Mouse (Mus musculus): Measurements from ENCODE around the gene Lcp1. TPM values are rescaled to one million over a fixed set of nuclear protein-coding genes. Genes with fewer than 3 reads are reported as not detected.

Gene Lcp1
- total RNA-seq, 2 experiments from 2014 or later, result 19.9 to 22.8 TPM

DNA sequence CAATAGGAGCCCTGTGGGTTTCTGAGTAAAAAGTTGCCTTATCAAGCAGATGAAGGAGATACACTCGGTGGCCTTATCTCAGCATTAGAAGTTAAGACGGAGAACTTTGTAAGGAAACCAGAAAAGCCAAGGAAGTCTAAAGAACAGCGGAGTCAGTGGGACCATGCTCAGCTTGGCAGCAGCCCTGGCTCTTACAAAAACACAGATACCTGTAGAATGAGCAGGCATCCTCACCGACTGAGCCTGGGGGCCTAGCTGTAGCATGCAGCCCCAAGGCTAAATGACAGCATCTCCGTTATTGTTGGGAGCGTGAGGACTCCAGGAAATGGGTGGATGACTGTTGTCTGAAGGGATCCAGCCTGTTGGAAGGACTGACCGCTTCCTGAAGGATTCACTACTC, 44.9 kb downstream of the Lcp1 start:
- DNase-seq (ENCODE audit: low spot score in 2 of 2), result no peak

DNA sequence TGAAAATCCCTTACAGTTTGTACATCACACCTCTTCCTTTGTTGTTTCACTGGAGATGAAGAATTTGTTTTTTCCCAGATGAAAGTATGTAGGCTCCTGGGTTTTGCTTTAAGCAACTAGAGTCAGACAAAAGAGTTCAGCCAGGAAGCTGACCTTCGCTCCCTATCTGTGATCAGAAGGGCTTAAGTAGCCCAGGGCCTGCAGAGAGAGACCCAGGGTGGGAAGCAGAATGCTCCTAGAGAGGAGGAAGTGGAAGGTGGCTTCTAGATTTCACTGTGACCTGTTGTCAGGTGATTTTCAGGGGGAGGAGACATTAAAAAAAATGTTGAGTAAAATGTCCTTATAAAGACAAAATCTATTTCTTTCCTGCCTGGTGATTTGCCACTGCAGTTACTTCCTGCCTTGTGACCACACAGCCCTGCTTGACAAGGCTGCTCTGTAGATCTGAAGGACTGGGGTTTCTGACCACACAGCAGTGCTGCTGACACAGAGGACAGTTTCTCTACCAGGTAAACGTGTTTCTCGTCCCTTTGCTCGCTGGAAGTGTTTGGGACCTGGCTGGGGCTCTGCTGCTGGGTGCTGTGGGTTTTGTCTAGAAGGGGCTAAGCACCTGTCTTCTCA, 45.6 kb downstream of the Lcp1 start:
- DNase-seq (ENCODE audit: low spot score in 2 of 2), result no peak

DNA sequence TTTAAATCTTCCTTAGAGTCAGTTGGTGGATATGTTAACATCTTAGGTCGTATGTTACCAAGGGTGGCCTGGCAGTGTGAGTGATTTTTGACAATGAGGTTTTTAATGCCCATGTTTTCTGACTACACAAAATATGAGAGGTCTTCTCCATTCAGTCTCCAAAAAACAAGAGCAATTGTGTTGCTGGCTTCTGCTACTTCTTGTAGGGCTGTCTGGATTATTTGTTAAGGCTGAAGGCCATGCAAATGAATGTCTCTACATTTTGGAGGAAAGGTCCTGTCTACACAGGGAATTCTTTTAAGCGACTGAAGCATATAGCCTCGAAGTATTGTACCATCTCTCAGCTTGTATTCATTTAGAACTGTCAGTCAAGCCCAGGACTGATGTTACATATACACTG, 46.5 kb downstream of the Lcp1 start:
- no peak for DNase-seq (ENCODE audit: low spot score in 2 of 2)

DNA sequence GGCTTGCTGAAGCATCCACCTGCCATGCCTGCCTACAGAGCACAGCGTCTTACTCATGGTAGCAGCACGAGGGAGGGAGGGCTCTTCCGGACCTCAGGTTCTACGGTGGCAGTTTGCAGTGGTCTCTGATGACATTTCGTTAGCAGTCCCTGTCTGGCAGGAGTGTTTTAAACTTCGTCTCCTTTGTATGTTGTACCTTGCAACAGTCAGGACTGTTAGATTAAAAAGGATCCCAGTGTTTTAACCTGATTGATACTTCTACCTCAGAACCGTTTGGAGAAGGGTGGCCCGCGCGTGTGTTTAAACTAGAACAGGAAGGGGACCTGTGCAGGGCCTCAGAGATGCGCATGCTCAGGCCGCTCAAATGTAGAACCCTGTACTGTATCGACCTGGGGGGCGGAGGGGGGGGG, 47.5 kb downstream of the Lcp1 start:
- no peak for DNase-seq (ENCODE audit: low spot score in 2 of 2)

GRCm38 (mm10) chr14:75178801-75179211, 47.9 kb downstream of the Lcp1 start:
- no peak for DNase-seq (ENCODE audit: low spot score in 2 of 2)

- DNase-seq (ENCODE audit: low spot score in 2 of 2), result no peak
These were observed 48.5 kb downstream of the Lcp1 start for GRCm38 (mm10) chr14:75179255-75179963.

- no peak for DNase-seq (ENCODE audit: low spot score in 2 of 2)
These were observed 49.7 kb downstream of the Lcp1 start for GRCm38 (mm10) chr14:75180551-75180978.

DNA sequence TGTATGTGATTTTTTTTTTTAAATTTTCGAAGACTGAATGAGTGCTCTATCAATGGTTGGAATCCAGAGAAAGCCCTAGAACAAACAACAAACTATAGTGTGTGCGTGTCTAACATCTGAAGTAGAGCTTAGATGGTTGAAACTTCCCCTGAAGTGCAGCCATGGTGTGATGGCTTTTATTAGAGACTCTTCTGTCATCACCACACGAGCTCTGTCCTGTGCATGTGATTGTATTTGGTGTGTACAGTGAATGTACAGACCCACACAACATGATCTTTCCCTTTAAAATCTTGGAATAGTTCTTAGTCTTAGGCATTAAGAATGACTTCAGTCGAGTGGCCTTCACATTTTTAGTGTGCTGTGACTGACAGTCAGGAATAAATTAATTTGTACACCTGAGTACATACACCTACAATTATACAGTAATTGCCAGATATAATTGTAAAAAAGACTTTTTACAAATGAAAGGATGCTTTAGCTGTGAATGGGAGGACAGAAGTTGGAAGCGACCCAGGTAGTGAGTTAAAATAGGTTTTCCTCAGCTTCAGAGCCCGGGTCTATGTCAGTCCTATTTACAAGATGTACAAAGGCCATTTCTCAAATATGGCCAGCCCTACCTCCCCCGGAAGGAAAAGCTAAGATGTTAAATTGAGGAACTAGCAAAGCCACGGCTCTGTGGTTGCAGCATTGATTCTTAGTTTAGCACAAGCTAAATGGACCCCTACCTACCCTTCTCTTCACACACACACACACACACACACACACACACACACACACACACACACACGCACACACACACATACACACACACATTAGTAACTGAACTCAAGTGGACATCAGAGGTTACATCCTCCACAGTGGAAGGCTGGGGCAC, 50.4 kb downstream of the Lcp1 start:
- no peak for DNase-seq (ENCODE audit: low spot score in 2 of 2)

DNA sequence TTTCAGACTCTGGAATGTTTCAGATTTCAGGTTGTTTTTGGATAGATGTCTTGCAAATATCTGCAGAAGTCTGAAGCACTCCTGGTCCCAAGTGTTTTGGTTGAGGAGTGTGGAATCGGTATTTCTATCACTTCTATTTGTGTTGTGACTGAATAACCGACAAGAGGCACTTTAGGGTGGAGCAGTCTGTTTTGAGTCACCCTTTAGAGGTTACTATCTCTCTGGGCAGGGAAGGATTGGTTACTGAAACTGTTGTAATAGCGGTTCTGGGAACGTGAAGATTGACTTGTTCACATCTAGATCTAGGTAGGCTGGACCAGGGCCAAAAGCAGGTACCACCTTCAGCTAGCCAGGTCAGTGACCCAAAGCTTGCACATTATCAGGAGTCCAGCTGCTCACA, 51.5 kb downstream of the Lcp1 start:
- DNase-seq (ENCODE audit: low spot score in 2 of 2), result no peak

DNA sequence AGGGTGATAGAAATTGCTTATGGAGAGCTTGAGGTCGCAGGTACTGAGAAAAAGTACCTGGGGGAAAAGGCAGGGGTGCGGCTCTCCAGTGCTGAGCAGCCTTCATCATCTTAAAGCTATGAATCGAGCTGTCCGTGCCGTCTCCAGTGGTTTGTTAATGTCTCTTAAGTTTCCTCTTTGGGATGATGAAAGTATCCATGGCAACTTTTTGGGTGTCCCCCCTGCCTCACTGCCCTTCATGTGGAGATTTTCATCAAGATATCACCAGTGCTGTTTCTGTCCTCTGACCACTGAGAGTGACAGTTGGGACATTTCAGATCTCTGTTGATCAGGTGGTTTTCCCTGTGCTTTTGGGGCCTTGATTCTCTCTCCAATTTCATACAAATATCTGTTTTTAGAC, 51.9 kb downstream of the Lcp1 start:
- DNase-seq (ENCODE audit: low spot score in 2 of 2), result no peak

- DNase-seq (ENCODE audit: low spot score in 2 of 2), result no peak
These were observed 53.3 kb downstream of the Lcp1 start for GRCm38 (mm10) chr14:75184069-75184790.

DNA sequence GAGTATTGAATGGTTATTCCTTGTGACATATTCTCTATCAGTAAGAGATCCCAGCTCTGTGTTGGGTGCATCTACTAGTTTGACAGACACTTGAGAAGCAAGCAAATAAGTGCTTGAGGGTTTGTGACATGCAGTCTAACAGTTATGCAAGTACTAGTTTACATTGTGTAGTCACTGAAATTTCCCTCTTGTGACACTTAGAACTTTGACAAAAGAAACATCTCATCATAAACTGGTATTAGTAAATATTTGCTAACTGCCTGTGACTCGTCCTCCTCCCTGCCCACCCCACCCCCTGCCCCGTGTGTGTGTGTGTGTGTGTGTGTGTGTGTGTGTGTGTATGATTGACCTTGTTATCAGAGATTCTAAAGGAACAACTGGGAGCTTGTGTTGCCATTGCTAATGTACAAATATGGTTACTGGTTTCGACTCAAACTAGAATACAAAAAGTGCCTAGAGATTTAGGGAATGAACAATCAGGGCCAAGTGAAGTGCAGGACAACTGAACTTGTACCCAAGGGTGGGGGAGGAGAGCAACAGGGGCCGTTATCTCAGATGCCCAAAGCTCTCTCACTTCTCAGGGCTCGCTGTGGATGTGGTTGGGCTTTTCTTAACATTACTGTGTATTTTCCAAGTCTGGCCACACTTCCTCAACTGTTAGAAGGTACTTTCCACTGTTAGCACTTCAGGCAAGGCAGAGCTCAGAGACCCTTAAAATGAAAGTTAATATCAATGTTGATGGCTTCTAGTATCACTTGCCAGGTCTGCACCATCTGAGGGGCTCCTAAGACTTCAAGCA, 55.1 kb downstream of the Lcp1 start:
- DNase-seq (ENCODE audit: low spot score in 2 of 2), result no peak

- DNase-seq (ENCODE audit: low spot score in 2 of 2), result no peak
These were observed 56.0 kb downstream of the Lcp1 start for GRCm38 (mm10) chr14:75186858-75187415.

GRCm38 (mm10) chr14:75188521-75188920, 57.6 kb downstream of the Lcp1 start:
- no peak for DNase-seq (ENCODE audit: low spot score in 2 of 2)

- DNase-seq (ENCODE audit: low spot score in 2 of 2), result no peak
These were observed 58.1 kb downstream of the Lcp1 start for GRCm38 (mm10) chr14:75189031-75189430.

- DNase-seq (ENCODE audit: low spot score in 2 of 2), result no peak
These were observed 59.8 kb downstream of the Lcp1 start for GRCm38 (mm10) chr14:75190683-75191082.

DNA sequence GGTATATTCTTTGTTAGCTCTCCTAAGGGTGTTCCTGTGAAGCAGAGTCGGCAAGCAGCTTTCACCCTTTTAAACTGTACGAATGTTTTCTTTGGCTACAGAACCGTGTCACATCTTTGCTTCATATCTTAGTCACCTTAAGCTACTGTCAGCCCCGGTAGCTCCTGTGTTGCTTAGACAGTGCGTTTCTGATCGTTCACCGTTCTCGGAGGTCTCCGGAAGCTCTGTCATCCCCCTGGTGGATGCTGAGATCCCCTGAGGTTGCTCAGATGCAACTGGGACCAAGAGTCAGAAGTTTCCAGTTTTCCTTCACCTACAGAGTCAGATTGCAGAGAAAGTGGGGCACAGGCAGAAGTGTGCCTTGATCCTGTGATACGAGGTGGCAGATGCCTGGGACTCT, 61.5 kb downstream of the Lcp1 start:
- no peak for DNase-seq (ENCODE audit: low spot score in 2 of 2)

DNA sequence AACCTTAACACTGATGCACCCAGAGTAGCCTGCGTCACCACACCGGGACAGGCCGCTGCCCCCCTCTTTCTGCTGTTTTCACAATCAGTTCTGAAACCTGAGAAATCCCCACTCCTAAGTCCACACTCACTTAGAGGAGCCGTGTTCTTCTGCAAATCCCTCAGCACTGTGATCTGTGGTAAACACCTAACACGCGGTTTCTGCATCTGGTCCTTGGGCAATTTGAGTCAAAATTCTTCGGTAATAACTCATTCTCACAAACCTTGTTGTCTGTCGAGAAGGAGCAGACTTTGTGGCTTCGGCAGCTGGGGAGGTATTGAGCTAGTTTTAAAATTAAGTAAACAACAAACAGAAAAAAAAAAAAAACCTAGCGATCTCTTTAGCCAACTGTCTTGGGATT, 62.0 kb downstream of the Lcp1 start:
- DNase-seq (ENCODE audit: low spot score in 2 of 2), result no peak

DNA sequence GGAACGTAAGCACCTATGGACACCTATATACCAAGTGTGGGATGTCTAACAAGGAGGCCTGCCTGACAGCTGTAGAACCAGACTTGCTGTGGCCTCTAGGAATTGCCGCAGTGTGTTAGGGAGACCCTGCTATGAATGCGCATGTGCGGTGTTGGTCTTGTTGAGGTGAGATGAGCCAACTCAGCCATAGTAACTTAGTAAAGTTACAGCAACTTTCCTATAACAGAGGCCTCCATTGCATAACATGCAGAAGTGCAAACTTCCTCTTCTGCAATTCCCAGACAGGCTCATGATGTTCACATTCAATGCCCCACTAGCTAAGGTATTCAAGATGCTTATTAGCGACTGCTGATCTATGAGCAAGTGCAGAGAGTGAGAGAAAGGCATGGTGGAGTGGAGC, 64.6 kb downstream of the Lcp1 start:
- DNase-seq (ENCODE audit: low spot score in 2 of 2), result no peak

DNA sequence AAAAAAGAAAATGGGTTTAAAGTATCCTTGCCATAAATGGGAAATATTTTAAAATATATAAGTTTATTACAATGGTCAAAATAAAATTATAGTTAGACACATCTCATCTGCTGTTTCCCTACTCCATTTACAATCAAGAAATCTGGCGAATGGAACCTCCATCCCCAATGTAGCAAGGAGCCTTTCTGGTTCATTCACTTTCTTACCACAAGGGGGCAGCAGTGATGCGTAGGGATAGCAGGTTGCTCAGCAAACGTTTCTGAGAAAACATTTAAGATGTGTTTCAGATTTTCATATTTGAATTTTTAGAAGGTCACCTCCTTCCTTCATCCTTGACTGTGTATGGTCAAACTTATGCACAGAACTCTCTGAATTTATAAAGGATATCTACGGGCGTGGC, 66.1 kb downstream of the Lcp1 start:
- DNase-seq (ENCODE audit: low spot score in 2 of 2), result no peak
